Mouse (Mus musculus) forebrain, embryonic 14.5 days (tissue): ENCODE data around the gene Sept11. TPM values are rescaled to one million over a fixed set of nuclear protein-coding genes. Genes with fewer than 3 reads are reported as not detected.

Experiments used
- ATAC-seq: fragments of 200-750 bp; cut with Nextera tagmentation; 2 replicates; pipeline ENCODE4 v1.8.0; 2017; ENCODE audit warnings: mild to moderate bottlenecking, moderate library complexity
- DNase-seq: peaks from one replicate; pipeline ENCODE4 v3.0.0-alpha.2; 2015; ENCODE audit warnings: low spot score
- H3K27ac ChIP-seq: fragments of 300-500 bp; sonication (generic); 2 replicates; pipeline ENCODE4 v1.5.1; 2014; ENCODE audit warnings: low read depth, mild to moderate bottlenecking, control low read depth, low read length, moderate library complexity
- H3K27me3 ChIP-seq: fragments of 300-500 bp; sonication (generic); replicated peaks from 2 replicates; pipeline ENCODE4 v1.6.1; 2014; ENCODE audit warnings: low read length, control low read depth, mixed read lengths; ENCODE audit not compliant: control insufficient read depth, insufficient read depth
- H3K36me3 ChIP-seq: fragments of 300-500 bp; sonication (generic); 2 replicates; pipeline ENCODE4 v1.6.1; 2014; ENCODE audit warnings: low read length, control low read depth; ENCODE audit not compliant: control insufficient read depth, insufficient read depth
- H3K4me1 ChIP-seq: fragments of 300-500 bp; sonication (generic); 2 replicates; pipeline ENCODE4 v1.6.1; 2014; ENCODE audit warnings: antibody characterized with exemption, low read length, control low read depth; ENCODE audit not compliant: control insufficient read depth, insufficient read depth
- H3K4me2 ChIP-seq: fragments of 300-500 bp; sonication (generic); 2 replicates; pipeline ENCODE4 v1.6.1; 2014; ENCODE audit warnings: mild to moderate bottlenecking, control low read depth, low read length
- H3K4me3 ChIP-seq: fragments of 300-500 bp; sonication (generic); 2 replicates; pipeline ENCODE4 v1.5.1; 2014; ENCODE audit warnings: low read depth, low read length, control low read depth
- H3K9ac ChIP-seq: fragments of 300-500 bp; sonication (generic); 2 replicates; pipeline ENCODE4 v1.6.1; 2014; ENCODE audit warnings: mild to moderate bottlenecking, low read length, control low read depth, moderate library complexity
- H3K9me3 ChIP-seq: fragments of 300-500 bp; sonication (generic); replicated peaks from 2 replicates; pipeline ENCODE4 v1.6.1; 2016; ENCODE audit warnings: low read length, control low read depth, mixed read lengths; ENCODE audit not compliant: control insufficient read depth
- WGBS: fragments of 180-500 bp; shearing (Covaris S2); extraction: QIAGEN DNeasy Blood & Tissue Kit; methylation state at CpG from one replicate; pipeline ENCODE4 v1.1.7; 2014; 5-methylcytosine and 5-hydroxymethylcytosine counted together
- polyA plus RNA-seq: library from polyadenylated mRNA; unstranded; fragments of >200 nt; fragmentation: Nextera tagmentation; extraction: Ambion mirVana; gene quantifications from 2 replicates; pipeline ENCODE4 v1.2.1, GENCODE M21; 2014

Gene Sept11
- polyA plus RNA-seq, 1 experiment from 2014 or later, result 149 TPM

- Histone ChIP-seq H3K27me3 (no peaks in the 10 kb centered on the region), H3K4me2 (no peak overlapping the region), H3K27ac (no peak overlapping the region; the same call in 1 of the 2 replicates), H3K4me1 (peaks cover 12% of the 10 kb centered on the region), H3K4me3 (no peak overlapping the region), H3K9me3 (no peaks in the 10 kb centered on the region), H3K9ac (no peak overlapping the region), H3K36me3 (peaks cover 39% of the 10 kb centered on the region; the same call in 1 of the 2 replicates)
- DNase-seq, result peak; percentile 49
- peak; percentile 62 for ATAC-seq
- 62% methylated on average over 12 of the region's 12 CpGs for WGBS
These were observed 50.3 kb downstream of the Sept11 start for GRCm38 (mm10) chr5:93143360-93144091.

- Histone ChIP-seq H3K27ac (no peak overlapping the region), H3K4me2 (no peak overlapping the region), H3K9me3 (no peaks in the 10 kb centered on the region), H3K4me1 (peaks cover 12% of the 10 kb centered on the region), H3K4me3 (no peak overlapping the region), H3K27me3 (no peaks in the 10 kb centered on the region), H3K9ac (no peak overlapping the region), H3K36me3 (peaks cover 38% of the 10 kb centered on the region)
- 4% methylated on average over 5 of the region's 5 CpGs for WGBS
- ATAC-seq (no peak), DNase-seq (peak; percentile 50)
These were observed 51.6 kb downstream of the Sept11 start for GRCm38 (mm10) chr5:93144874-93145273.

- WGBS, result 69% methylated on average over 6 of the region's 6 CpGs
- Histone ChIP-seq H3K9ac (no peak overlapping the region), H3K4me2 (no peak overlapping the region), H3K27ac (no peak overlapping the region), H3K27me3 (no peaks in the 10 kb centered on the region), H3K9me3 (no peaks in the 10 kb centered on the region), H3K4me1 (peaks cover 12% of the 10 kb centered on the region), H3K36me3 (peaks cover 40% of the 10 kb centered on the region), H3K4me3 (no peak overlapping the region)
- no peak for DNase-seq
- ATAC-seq, result no peak
These were observed 52.3 kb downstream of the Sept11 start for GRCm38 (mm10) chr5:93145504-93145903.

DNA sequence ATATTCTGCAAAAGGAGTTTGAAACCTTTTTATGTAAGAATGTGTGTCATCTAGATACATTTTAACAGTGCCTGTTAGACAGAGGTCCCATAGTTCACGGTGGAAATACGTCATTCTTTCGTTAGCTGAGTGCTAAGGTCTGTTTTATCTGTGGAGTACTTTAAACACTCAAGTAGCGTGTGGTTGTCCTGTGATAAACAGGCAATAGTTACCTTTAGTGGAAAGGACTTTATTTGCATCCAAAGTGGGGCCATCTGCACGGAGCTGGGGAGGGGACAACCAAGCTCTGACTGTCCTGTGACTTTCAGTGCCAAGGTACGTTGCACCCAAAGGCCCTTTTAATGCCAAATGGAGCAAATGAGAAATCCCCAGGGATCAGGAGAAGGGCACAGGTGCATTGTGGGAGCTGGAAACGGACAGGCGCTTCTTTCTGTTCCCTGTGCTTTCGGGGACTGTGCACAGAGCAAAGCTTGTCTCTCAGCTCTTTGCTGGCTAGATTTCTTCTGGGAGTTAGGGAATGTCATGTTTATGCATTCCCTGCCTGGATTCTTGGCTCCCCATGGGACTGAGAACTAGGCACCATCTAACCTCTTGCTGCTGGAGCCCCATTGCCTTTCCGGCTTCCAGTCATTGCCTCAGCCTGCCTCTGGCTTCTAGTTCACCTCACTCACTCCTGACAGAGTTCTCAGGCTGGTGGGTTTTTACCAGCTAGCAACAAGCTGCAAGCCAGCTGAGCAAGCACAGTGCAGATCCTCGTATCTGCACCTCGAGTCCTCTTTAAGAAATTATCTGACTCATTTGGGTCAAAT, 56.9 kb downstream of the Sept11 start:
- 83% methylated on average over 12 of the region's 12 CpGs for WGBS
- H3K9ac ChIP-seq, result no peak overlapping the region
- no peak overlapping the region for H3K4me3 ChIP-seq
- peaks cover 33% of the 10 kb centered on the region for H3K36me3 ChIP-seq
- H3K9me3 ChIP-seq, result no peaks in the 10 kb centered on the region
- no peak overlapping the region for H3K4me2 ChIP-seq
- DNase-seq (no peak), ATAC-seq (no peak)
- H3K27ac ChIP-seq, result no peak overlapping the region
- peaks cover 4% of the 10 kb centered on the region; the same call in 1 of the 2 replicates for H3K4me1 ChIP-seq
- H3K27me3 ChIP-seq, result no peaks in the 10 kb centered on the region

- no peaks in the 10 kb centered on the region for H3K27me3 ChIP-seq
- no peaks in the 10 kb centered on the region; the same call in 1 of the 2 replicates for H3K4me1 ChIP-seq
- no peak overlapping the region for H3K4me2 ChIP-seq
- ATAC-seq (peak; percentile 5; the same call in 1 of the 2 replicates), DNase-seq (no peak)
- no peak overlapping the region for H3K27ac ChIP-seq
- H3K9me3 ChIP-seq, result no peaks in the 10 kb centered on the region
- H3K4me3 ChIP-seq, result no peak overlapping the region
- 64% methylated on average over 6 of the region's 6 CpGs for WGBS
- H3K36me3 ChIP-seq, result peaks cover 48% of the 10 kb centered on the region
- no peak overlapping the region for H3K9ac ChIP-seq
These were observed 58.7 kb downstream of the Sept11 start for GRCm38 (mm10) chr5:93151985-93152384.

DNA sequence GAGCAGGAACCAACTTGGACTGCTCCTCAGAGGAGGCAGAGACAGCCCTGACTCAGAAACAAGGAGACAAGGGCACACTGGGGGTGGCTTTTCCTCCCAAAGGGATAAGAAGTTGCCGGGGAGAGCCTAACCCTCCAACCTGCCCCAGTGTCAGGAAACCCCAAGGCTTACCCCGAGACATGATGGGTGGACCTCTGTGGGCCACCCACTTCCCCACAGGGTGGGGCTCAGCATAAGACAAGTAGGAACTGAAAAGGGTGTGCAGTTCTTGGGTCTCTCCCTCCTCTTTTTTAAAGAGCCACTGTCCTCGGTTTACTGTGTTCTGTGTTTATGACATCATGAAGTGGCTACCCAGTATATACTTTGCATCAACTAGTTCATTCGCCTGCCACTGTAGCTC, 59.2 kb downstream of the Sept11 start:
- H3K4me2 ChIP-seq, result no peak overlapping the region
- ATAC-seq, result no peak
- no peaks in the 10 kb centered on the region; the same call in 1 of the 2 replicates for H3K4me1 ChIP-seq
- no peaks in the 10 kb centered on the region for H3K9me3 ChIP-seq
- H3K36me3 ChIP-seq, result peaks cover 53% of the 10 kb centered on the region
- H3K27ac ChIP-seq, result no peak overlapping the region
- WGBS, result 87% methylated on average over 4 of the region's 4 CpGs
- no peak for DNase-seq
- H3K27me3 ChIP-seq, result no peaks in the 10 kb centered on the region
- H3K9ac ChIP-seq, result no peak overlapping the region
- H3K4me3 ChIP-seq, result no peak overlapping the region

DNA sequence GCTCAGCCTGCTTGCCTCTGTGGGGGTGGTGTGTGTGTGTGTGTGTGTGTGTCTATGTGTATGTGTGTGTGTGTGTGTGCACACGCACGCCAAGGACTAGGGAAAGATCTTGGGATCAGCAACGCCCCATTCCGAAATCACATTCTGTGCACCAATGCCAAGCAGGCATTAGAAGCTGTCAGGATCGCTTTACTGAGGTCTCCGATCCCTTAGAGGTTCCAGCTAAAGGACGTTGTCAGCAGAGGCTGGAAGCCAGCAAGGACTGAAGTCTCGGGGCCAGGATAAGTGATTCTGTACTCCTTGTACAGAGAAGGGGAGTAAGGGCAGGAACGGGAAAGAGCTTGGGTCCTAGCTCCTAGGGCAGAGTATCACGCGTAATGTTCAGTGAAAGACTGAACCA, 61.2 kb downstream of the Sept11 start:
- no peak overlapping the region for H3K4me2 ChIP-seq
- peaks cover 65% of the 10 kb centered on the region for H3K36me3 ChIP-seq
- DNase-seq (no peak), ATAC-seq (no peak)
- no peaks in the 10 kb centered on the region for H3K4me1 ChIP-seq
- H3K4me3 ChIP-seq, result no peak overlapping the region
- H3K9ac ChIP-seq, result no peak overlapping the region
- 89% methylated on average over 11 of the region's 11 CpGs for WGBS
- no peaks in the 10 kb centered on the region for H3K9me3 ChIP-seq
- no peaks in the 10 kb centered on the region for H3K27me3 ChIP-seq
- no peak overlapping the region for H3K27ac ChIP-seq

- H3K27me3 ChIP-seq, result no peaks in the 10 kb centered on the region
- WGBS, result 79% methylated on average over 3 of the region's 3 CpGs
- ATAC-seq (peak; percentile 49), DNase-seq (peak; percentile 73)
- H3K9ac ChIP-seq, result no peak overlapping the region
- H3K36me3 ChIP-seq, result peaks cover 84% of the 10 kb centered on the region
- H3K4me3 ChIP-seq, result no peak overlapping the region
- no peak overlapping the region for H3K4me2 ChIP-seq
- no peaks in the 10 kb centered on the region for H3K9me3 ChIP-seq
- H3K27ac ChIP-seq, result no peak overlapping the region
- H3K4me1 ChIP-seq, result no peaks in the 10 kb centered on the region
These were observed 70.3 kb downstream of the Sept11 start for GRCm38 (mm10) chr5:93163541-93163940.
